Mouse (Mus musculus) midbrain, embryonic 14.5 days (tissue): ENCODE data around the gene Zdhhc6. TPM values are rescaled to one million over a fixed set of nuclear protein-coding genes. Genes with fewer than 3 reads are reported as not detected.

Source experiments
- ATAC-seq: fragments of 200-750 bp; cut with Nextera tagmentation; 2 replicates; pipeline ENCODE4 v1.8.0; 2017; ENCODE audit warnings: moderate number of reproducible peaks, moderate library complexity; ENCODE audit not compliant: low FRiP score, low TSS enrichment
- DNase-seq: peaks from one replicate; pipeline ENCODE4 v3.0.0-alpha.2; 2015
- H3K27ac ChIP-seq: fragments of 300-500 bp; sonication (generic); replicated peaks from 2 replicates; pipeline ENCODE4 v1.5.1; 2014; ENCODE audit warnings: mild to moderate bottlenecking, low read depth, low read length, moderate library complexity
- H3K27me3 ChIP-seq: fragments of 300-500 bp; sonication (generic); 2 replicates; pipeline ENCODE4 v1.6.1; 2014; ENCODE audit warnings: low read length, control low read depth, mixed read lengths; ENCODE audit not compliant: control insufficient read depth, insufficient read depth
- H3K36me3 ChIP-seq: fragments of 300-500 bp; sonication (generic); 2 replicates; pipeline ENCODE4 v1.6.1; 2014; ENCODE audit warnings: low read length, control low read depth; ENCODE audit not compliant: control insufficient read depth, insufficient read depth
- H3K4me1 ChIP-seq: fragments of 300-500 bp; sonication (generic); 2 replicates; pipeline ENCODE4 v1.6.1; 2014; ENCODE audit warnings: mild to moderate bottlenecking, antibody characterized with exemption, low read length, control low read depth; ENCODE audit not compliant: control insufficient read depth, insufficient read depth
- H3K4me2 ChIP-seq: fragments of 300-500 bp; sonication (generic); 2 replicates; pipeline ENCODE4 v1.6.1; 2014; ENCODE audit warnings: mild to moderate bottlenecking, low read length, moderate library complexity
- H3K4me3 ChIP-seq: fragments of 300-500 bp; sonication (generic); replicated peaks from 2 replicates; pipeline ENCODE4 v1.5.1; 2014; ENCODE audit warnings: low read depth, low read length
- H3K9ac ChIP-seq: fragments of 300-500 bp; sonication (generic); replicated peaks from 2 replicates; pipeline ENCODE4 v1.6.1; 2014; ENCODE audit warnings: mild to moderate bottlenecking, low read length, moderate library complexity
- H3K9me3 ChIP-seq: fragments of 300-500 bp; sonication (generic); 2 replicates; pipeline ENCODE4 v1.6.1; 2016; ENCODE audit warnings: low read length, control low read depth, mixed read lengths; ENCODE audit not compliant: control insufficient read depth
- WGBS: fragments of 180-500 bp; shearing (Covaris S2); extraction: QIAGEN DNeasy Blood & Tissue Kit; methylation state at CpG from one replicate; pipeline ENCODE4 v1.1.7; 2014; 5-methylcytosine and 5-hydroxymethylcytosine counted together
- polyA plus RNA-seq: library from polyadenylated mRNA; unstranded; fragments of >200 nt; fragmentation: Nextera tagmentation; extraction: Ambion mirVana; gene quantifications from 2 replicates; pipeline ENCODE4 v1.2.1, GENCODE M21; 2014

Zdhhc6 gene
- polyA plus RNA-seq, 1 experiment from 2014 or later = 72.4 TPM

GRCm38 (mm10) chr19:55276770-55277169 lies 39.1 kb downstream of the Zdhhc6 start:
- no peak overlapping the region for H3K27ac ChIP-seq
- H3K27me3 ChIP-seq = no peaks in the 10 kb centered on the region
- no peaks in the 10 kb centered on the region for H3K36me3 ChIP-seq
- DNase-seq (no peak), ATAC-seq (no peak)
- no peaks in the 10 kb centered on the region for H3K4me1 ChIP-seq
- H3K4me2 ChIP-seq = no peak overlapping the region
- H3K9ac ChIP-seq = no peak overlapping the region
- 96% methylated on average over 3 of the region's 3 CpGs for WGBS
- H3K4me3 ChIP-seq = no peak overlapping the region
- no peaks in the 10 kb centered on the region for H3K9me3 ChIP-seq

- ATAC-seq (no peak), DNase-seq (no peak)
- H3K4me1 ChIP-seq = no peaks in the 10 kb centered on the region
- 92% methylated on average over 4 of the region's 4 CpGs for WGBS
- no peak overlapping the region for H3K4me2 ChIP-seq
- no peaks in the 10 kb centered on the region for H3K27me3 ChIP-seq
- H3K9ac ChIP-seq = no peak overlapping the region
- no peaks in the 10 kb centered on the region for H3K36me3 ChIP-seq
- H3K4me3 ChIP-seq = no peak overlapping the region
- H3K27ac ChIP-seq = no peak overlapping the region
- H3K9me3 ChIP-seq = no peaks in the 10 kb centered on the region
Measured at GRCm38 (mm10) chr19:55276100-55276499, 39.7 kb downstream of the Zdhhc6 start.

- 84% methylated on average over 6 of the region's 6 CpGs for WGBS
- H3K4me3 ChIP-seq = no peak overlapping the region
- H3K27me3 ChIP-seq = no peaks in the 10 kb centered on the region
- ATAC-seq (no peak), DNase-seq (no peak)
- H3K9me3 ChIP-seq = no peaks in the 10 kb centered on the region
- no peak overlapping the region for H3K9ac ChIP-seq
- no peaks in the 10 kb centered on the region for H3K36me3 ChIP-seq
- H3K27ac ChIP-seq = no peak overlapping the region
- no peak overlapping the region for H3K4me2 ChIP-seq
- no peaks in the 10 kb centered on the region for H3K4me1 ChIP-seq
Measured at GRCm38 (mm10) chr19:55273340-55273739, 42.5 kb downstream of the Zdhhc6 start.

GRCm38 (mm10) chr19:55271448-55271847 lies 44.4 kb downstream of the Zdhhc6 start:
- Histone ChIP-seq H3K9me3 (no peaks in the 10 kb centered on the region), H3K27me3 (no peaks in the 10 kb centered on the region), H3K36me3 (no peaks in the 10 kb centered on the region), H3K9ac (no peak overlapping the region), H3K4me2 (no peak overlapping the region), H3K4me3 (no peak overlapping the region), H3K4me1 (no peaks in the 10 kb centered on the region), H3K27ac (no peak overlapping the region)
- no peak for ATAC-seq
- peak; percentile 7 for DNase-seq
- 20% methylated on average over 3 of the region's 3 CpGs for WGBS

GRCm38 (mm10) chr19:55269051-55269450 lies 46.8 kb downstream of the Zdhhc6 start:
- Histone ChIP-seq H3K27ac (no peak overlapping the region), H3K36me3 (no peaks in the 10 kb centered on the region), H3K4me1 (no peaks in the 10 kb centered on the region), H3K9ac (no peak overlapping the region), H3K27me3 (no peaks in the 10 kb centered on the region), H3K4me2 (no peak overlapping the region), H3K9me3 (no peaks in the 10 kb centered on the region), H3K4me3 (no peak overlapping the region)
- WGBS = 92% methylated on average over 5 of the region's 5 CpGs
- DNase-seq (no peak), ATAC-seq (no peak)

GRCm38 (mm10) chr19:55268150-55268549 lies 47.7 kb downstream of the Zdhhc6 start:
- H3K27ac ChIP-seq = no peak overlapping the region
- ATAC-seq (no peak), DNase-seq (no peak)
- WGBS = 82% methylated on average over 3 of the region's 3 CpGs
- no peak overlapping the region for H3K4me2 ChIP-seq
- H3K4me3 ChIP-seq = no peak overlapping the region
- no peaks in the 10 kb centered on the region for H3K9me3 ChIP-seq
- H3K27me3 ChIP-seq = no peaks in the 10 kb centered on the region
- H3K9ac ChIP-seq = no peak overlapping the region
- no peaks in the 10 kb centered on the region for H3K36me3 ChIP-seq
- H3K4me1 ChIP-seq = no peaks in the 10 kb centered on the region

- Histone ChIP-seq H3K36me3 (no peaks in the 10 kb centered on the region), H3K27ac (no peak overlapping the region), H3K4me2 (no peak overlapping the region), H3K4me3 (no peak overlapping the region), H3K4me1 (no peaks in the 10 kb centered on the region), H3K9me3 (no peaks in the 10 kb centered on the region), H3K27me3 (no peaks in the 10 kb centered on the region), H3K9ac (no peak overlapping the region)
- no peak for ATAC-seq
- WGBS = 90% methylated on average over 3 of the region's 3 CpGs
- no peak for DNase-seq
Measured at GRCm38 (mm10) chr19:55266786-55267185, 49.0 kb downstream of the Zdhhc6 start.

- WGBS = 80% methylated on average over 3 of the region's 3 CpGs
- Histone ChIP-seq H3K4me3 (no peak overlapping the region), H3K27ac (no peak overlapping the region), H3K27me3 (no peaks in the 10 kb centered on the region), H3K4me1 (no peaks in the 10 kb centered on the region), H3K36me3 (no peaks in the 10 kb centered on the region), H3K9ac (no peak overlapping the region), H3K4me2 (no peak overlapping the region), H3K9me3 (no peaks in the 10 kb centered on the region)
- ATAC-seq (no peak), DNase-seq (no peak)
Measured at GRCm38 (mm10) chr19:55265269-55265668, 50.6 kb downstream of the Zdhhc6 start.

GRCm38 (mm10) chr19:55260389-55261184 lies 55.2 kb downstream of the Zdhhc6 start:
- H3K4me2 ChIP-seq = no peak overlapping the region
- no peaks in the 10 kb centered on the region for H3K9me3 ChIP-seq
- ATAC-seq (no peak), DNase-seq (no peak)
- no peaks in the 10 kb centered on the region for H3K36me3 ChIP-seq
- no peaks in the 10 kb centered on the region for H3K27me3 ChIP-seq
- no peak overlapping the region for H3K27ac ChIP-seq
- no peaks in the 10 kb centered on the region for H3K4me1 ChIP-seq
- no peak overlapping the region for H3K9ac ChIP-seq
- H3K4me3 ChIP-seq = no peak overlapping the region
- 78% methylated on average over 12 of the region's 12 CpGs for WGBS
